Mouse (Mus musculus): ENCODE measurements around the gene Tmed3.

DNA sequence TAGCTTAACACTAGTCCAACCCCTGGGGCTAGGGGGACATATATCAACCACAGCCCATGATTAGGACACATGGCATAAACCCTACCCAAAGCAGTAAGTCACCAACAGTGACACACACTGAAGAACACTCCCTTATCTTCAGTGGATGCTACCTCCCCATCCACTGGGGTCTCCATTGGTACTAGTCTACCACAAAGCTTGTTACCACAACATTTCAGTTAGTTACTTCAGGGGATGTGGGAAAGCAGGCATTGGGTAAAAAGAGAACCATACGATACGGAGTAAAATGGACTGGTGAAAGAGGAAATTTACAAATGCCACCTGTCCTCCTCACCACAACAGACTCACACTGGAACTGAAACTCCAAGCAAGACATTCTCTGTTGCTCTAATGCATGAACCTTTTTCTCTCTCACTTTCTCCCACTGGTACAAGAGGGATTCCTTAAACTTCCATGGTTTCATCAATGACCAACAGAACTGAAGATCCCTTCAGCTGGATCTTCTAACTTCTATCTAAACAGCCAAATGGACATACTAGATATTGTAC, 3.9 kb downstream of the Tmed3 start:
- no peak for TF ChIP-seq CTCF (IDR thresholded peaks at IDR 0.05; ENCODE audit: borderline replicate concordance, extremely low read depth, insufficient read depth, insufficient read length)
- no peak for TF ChIP-seq POLR2A (IDR thresholded peaks at IDR 0.05; ENCODE audit: borderline replicate concordance, extremely low read depth, insufficient read depth, insufficient read length, poor library complexity, severe bottlenecking)

Data from brain, embryonic 14.5 days (tissue).